Mouse (Mus musculus): ENCODE results near the gene Dpysl5.
A peak's percentile ranks its signal among the peaks of the same experiment; 100 is the strongest.
"Not testable (repeated sequence)": the region's sequence is repeated elsewhere in the genome, so short reads cannot be mapped to it uniquely, and the experiment has no call there.

The Dpysl5 gene

DNA sequence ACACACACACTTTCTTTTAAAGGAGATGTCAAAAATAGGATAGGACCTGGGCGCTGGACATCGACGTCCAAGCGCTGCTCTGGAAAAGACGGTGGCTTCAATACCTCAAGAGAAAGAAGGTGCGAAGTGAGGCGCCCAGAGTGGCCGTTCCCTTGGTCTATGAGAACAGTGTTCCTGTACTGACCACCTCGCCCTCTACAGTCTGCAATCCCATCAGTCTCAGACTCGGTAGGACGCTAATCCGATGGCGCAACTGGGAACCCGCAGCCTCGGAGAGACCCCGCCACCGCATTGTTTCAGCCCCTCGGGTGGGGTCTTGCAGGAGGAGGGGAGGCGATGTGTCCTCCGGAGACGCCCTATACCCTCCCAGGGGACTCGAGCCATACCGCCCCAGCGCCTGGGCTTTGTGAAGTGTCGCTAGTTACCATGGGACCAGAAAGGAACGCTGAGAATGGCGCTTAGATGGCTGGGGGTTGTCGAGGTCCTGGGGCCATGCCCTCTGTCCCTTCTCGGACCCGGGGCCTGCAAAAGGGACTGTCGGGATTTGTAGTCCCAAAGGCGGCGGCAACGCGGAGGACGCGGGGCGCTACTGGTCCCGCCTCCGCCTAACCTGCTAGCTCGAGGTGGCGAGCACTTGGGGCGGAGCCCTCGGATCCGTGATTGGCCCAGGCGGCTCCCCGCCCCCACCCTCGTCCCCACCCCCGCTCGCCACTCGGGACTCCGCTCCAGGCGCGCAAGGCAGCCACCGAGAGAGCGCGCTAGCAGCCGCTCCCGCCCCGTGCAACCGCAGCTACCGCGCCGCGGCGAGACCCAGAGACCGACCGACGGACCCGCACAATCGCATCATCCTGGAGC, at the start of gene Dpysl5:
Gene Dpysl5 (plus strand): TSS at position 418 of the 855 bp plus-strand sequence.
- DNase-seq (ENCODE audit: low read depth) = peak; percentile 66

DNA sequence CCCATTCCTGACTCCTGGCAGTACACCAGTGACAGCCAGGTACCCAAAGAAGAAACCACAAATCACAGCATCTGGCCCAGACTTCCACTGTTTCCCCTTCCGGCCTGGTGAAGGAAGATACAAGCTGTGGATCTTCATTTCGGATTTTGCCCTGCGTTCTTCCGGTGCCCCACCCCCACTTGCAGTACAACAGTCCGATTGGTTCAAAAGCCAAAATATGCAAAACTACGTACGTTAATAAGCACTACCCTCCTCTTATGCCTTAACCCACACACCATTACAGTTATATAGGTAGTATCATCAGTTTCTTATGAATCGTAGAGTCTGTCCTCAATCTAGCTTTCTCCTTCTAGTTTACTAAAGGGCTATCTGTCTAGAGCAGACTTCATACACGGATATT, 46.0 kb upstream of the Dpysl5 start:
- no peak for DNase-seq (ENCODE audit: low read depth)

DNA sequence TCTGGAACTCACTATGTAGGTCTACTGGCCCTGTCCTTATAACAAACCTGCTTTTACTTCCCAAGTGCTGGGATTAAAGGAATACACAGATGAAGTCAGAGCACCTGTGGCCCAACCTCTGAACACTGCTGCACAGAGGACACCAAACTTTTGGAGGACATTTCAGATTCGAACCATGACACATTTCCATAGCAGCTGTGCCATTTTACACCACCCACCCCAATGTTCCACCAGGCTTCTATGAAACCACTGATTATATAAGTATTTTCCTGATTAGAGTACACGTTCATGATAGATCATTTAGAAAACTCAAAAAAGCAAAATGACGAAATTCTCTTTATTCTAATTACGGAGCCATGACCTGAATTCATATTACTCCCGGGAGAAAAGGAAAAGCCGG, 45.4 kb upstream of the Dpysl5 start:
- DNase-seq (ENCODE audit: low read depth) = no peak

DNA sequence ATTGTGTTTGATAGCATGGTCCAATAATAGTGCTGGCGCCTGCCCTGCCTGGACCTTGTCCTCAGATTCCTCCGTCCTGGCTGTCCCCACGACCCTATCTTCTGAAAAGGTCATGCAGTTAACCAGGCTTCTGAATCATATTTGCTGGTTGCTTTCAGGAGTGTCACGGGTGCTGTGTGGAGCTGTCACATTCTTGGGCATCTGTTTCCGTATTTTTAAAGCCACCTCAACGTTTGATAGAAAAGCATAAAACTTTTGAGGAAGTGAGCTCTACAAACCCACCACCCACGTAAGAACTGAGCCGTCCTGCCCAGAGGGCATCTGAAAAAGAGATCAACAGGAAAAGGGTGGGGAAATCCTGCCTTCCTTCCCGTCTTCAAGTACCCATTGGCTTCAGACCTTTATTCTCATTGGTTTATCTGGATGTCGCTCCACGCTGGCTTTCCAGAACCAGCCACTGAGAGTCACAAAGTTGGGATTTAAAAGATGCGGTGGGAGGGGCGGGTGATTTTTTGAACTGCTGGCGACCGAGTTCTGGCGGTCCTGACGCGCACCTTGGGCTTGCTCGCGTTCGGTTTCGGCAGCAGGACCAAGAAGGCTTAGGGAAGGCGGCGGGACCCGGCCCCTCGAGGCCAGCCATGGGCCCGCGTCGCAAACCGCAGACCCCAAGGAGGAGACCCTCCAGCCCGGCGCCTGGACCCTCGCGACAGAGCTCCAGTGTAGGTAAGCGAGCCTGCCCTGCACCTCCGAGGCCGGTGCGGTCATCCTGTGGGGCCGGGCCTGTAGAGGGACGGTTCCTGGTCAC, 44.8 kb upstream of the Dpysl5 start, which contains the start of gene Cenpa:
Gene Cenpa (plus strand): TSS at position 387 of the 805 bp plus-strand sequence.
- peak; percentile 95 for DNase-seq (ENCODE audit: low read depth)

DNA sequence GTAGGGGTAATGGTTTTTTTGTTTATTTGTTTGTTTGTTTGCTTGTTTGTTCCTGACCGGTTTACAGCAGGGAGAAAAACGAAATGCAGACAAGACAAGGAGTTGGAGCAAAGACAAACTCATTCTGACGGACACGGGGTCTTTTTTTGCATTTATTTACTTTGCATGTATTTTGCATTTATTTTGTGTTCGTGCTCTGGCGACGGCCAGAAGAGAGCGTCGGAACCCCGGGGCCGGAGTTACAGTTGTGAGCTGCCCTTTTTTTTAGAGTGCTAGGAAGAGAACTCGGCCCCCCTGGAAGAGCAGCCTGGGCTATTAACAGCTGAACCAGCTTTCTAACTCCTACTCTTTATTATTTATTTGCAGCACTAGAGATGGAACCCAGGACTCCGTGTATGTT, 44.1 kb upstream of the Dpysl5 start:
- no peak for DNase-seq (ENCODE audit: low read depth)

DNA sequence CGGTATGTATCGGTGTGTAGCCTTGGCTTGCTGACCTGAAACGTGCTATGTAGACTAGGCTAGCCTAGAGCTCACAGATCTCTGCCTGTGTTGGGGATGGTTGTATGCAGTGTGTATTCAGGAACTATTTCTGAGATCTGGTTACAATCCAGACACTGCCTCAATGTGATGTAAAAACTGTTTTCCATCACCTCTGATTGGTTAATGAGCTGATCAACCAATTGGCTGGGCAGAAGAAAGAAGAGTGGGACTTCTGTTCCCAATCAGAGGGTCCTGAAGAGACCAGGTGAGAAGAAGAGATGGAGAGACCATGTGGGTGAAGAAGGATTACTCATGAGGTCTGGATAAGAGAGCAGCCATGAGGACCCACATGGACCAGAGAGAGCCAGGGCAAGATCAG, 43.7 kb upstream of the Dpysl5 start:
- peak; percentile 20 for DNase-seq (ENCODE audit: low read depth)

DNA sequence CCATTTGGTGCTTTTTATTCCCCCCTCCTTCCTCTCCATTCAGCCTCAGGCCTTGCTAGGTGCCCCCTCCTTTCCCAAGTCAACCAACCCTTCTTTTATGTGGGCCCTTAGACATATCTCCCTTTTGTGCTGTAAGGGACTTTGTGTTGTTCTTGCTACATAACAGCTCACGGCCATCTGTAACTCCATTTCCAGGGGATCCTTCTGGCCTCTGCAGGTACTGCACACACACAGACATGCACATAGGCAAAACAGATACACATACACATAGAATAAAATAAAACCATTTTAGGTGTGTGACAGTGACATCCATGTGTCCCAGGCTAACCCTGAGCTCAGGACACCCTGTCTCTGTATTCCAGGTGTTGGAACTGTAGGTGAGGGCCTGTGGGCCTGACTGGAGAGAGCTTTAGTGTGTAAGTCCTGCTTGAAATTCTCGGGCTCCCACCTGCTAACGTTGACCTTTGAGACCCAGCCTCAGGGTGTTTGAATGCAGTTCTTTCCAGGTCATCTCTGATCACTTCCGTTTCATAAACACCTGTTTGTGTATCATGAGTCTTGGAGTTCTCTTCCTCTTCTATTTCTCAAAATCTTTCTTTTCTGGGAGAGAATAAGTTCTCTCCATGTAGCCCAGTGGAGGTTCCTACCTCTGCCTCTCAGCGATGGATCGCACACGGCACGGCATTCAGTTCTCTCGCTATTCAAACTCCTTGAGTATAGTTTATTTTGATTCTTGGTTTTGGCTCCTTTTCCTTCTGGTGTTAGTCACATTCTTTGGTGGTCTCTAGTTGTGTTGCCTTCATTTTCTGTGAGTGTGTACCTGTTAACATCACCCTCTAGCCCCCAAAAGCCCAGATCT, 42.5 kb upstream of the Dpysl5 start:
- DNase-seq (ENCODE audit: low read depth) = peak; percentile 28

DNA sequence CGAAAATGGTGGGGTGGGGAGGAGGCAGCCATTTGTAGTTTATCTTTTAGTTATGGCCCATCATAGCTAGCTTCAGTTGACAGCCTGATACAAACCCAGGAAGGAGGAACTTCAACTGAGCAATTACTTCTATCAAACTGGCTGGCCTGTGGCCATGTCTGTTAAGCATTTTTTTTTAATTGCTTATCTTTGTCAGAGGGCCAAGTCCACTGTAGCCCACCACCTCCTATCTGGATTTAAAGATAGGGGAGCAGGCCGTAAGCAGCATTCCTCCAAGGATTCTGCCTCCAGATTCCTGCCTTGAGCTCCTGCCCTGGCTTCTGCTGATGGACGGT, 41.9 kb upstream of the Dpysl5 start:
- no peak for DNase-seq (ENCODE audit: low read depth)

DNA sequence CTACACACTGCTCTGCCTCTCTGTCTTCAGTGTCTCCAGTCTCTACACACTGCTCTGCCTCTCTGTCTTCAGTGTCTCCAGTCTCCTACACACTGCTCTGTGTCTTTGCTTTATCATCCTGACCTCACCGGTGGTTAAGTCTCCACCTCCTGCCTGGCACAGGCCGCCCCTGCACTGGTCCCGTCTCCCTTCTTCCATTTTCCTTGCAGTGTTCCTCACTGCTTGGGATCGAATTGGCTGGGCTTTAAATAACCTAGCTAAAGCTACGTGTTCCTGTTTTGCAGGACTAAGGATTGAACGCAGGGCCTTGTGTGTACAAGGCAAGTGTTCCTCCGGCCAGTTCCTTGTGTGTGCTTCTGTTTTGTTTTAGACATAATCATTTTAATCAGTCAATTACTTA, 41.3 kb upstream of the Dpysl5 start:
- DNase-seq (ENCODE audit: low read depth) = no peak

DNA sequence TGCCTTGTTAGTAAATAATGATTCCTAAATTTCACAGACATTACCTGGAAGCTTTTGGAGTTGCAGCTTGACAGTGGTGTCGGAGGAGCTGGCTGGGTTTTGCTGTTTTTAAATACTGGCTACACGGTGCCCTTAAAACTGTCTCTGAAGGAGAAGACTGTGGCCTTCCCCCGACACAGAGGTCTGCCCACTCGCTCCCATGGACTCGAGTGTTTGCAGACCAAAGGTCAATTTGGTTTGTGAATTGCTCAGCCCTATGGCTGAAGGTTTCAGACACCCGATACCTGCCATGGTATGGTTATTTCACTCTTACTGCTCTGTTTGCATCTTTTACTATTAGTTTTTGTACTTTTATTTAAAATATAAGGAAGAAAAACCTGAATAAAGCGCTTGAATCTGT, 37.4 kb upstream of the Dpysl5 start:
- no peak for DNase-seq (ENCODE audit: low read depth)

DNA sequence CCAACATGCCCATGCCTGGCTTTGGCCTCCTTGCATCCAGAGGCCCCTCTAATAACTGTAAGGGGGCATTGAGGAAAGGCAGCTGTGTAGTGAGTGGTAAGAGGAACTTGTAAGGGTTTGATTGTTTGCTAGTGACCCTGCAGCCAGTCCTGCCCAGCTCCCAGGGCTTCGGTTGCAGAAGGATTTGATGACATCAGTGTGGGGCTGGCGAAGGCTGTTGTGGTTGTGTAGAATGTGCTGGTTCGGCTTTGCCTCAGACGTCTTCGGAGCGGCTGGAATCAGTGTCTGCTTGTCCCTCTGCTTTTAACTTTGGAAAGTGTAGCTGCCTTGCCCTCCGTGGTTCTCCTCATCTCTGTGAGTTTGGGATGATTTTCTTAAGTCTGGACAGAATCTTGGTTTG, 34.6 kb upstream of the Dpysl5 start:
- no peak for DNase-seq (ENCODE audit: low read depth)

DNA sequence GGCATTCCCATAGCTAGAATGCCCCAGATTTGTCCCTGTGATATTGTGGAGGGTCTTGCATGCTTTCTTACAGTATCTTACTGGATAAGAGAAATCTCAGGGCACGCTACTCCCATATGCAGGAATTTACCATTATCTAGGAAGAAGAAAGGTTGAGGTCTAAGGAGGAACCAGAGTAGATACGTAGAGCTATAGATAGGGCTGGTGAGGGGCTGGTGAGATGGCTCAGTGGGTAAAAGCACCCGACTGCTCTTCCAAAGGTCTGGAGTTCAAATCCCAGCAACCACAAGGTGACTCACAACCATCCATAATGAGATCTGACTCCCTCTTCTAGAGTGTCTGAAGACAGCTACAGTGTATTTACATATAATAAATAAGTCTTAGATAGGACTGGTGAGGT, 33.3 kb upstream of the Dpysl5 start:
- not testable (repeated sequence) for DNase-seq (ENCODE audit: low read depth)

DNA sequence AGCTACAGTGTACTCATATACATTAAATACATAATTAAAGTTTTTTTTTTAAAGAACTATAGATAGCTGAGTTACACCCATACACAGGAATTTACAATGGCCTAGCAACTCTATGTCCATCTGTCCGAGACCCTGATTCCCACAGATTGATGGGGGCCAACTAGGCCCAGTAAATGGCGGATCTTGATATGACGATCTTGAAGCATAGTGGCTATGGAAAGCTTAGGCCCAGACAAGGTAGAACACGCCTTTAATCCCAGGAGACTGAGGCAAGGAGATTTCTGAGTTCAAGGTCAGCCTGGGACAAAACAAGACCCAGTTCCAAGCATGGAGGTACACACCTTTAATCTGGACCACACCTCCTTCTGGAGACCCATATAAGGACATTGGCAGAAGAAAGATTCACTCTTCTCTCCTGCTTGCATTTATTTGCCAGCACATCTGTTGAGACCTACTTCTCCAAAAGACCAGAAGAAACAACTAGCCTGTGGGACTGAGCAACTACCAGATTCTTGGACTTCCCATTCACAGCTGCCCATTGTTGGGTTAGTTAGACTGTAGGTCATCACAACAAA, 32.6 kb upstream of the Dpysl5 start:
- no peak for DNase-seq (ENCODE audit: low read depth)

DNA sequence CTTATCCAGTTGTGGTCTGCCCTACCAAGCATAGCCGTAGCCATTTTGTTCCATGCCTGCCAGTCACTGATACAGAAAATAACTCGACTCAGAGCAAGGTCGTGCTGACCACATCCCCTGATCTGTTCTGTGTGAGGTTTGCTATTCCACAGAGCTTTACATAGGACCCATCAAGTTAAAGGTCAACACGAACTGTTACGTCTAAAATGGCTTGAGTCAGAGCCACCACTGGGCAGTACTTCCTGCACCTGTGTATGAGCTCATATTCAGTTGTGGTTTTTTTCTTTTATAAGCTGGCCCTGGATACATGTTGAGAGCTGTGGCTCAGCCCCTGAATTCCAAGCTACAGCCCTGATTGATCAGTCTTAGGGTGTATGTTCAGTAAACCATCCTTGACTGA, 31.8 kb upstream of the Dpysl5 start:
- DNase-seq (ENCODE audit: low read depth) = no peak

DNA sequence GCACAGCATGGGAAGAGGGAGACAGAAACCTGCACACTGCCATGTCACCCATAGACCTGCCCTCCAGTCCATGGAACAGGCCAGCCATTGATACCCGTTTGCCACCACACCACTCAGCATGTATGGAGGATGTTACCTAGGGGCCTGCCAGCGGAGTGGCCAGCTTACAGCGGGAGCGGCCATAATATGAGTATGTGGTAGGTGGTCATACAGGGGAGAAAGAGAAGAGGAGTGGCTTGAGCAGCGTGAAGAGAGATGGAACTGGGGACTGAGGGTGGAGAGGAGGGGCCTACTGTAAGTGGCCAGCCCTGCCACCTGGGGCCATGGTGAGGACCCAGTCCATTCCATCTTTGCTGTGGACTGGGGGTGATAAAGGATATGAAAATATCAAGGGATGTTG, 29.4 kb upstream of the Dpysl5 start:
- DNase-seq (ENCODE audit: low read depth) = no peak

DNA sequence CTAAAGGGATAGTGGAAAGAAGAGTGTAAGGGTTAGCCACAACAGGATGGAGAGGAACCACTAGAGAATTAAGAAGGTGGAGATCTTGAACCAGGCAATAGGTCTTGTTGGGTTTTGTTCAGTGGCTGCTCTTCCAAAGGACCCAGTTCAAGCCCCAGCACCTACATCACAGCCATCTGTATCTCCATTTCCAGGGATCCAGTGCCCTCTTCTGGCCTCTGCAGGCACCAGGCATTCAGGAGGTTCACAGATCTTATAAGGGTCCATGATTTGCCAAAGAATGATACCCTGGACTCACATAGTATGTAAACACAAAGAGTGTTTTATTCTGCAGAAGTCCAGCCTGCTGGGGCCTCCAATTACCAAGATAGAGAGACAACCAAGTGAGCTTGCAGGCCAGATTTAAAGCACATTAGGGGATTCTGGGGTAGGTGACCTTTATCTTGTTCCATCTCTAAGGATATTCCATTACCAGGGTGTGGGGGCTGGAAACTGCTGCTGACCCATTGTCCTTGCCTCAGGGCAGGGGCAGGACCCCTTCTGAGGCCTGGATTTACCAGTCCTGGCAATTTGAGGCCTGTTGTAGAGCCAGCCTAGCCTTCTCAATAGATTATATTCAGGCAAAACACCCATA, 28.3 kb upstream of the Dpysl5 start:
- peak; percentile 46 for DNase-seq (ENCODE audit: low read depth)

DNA sequence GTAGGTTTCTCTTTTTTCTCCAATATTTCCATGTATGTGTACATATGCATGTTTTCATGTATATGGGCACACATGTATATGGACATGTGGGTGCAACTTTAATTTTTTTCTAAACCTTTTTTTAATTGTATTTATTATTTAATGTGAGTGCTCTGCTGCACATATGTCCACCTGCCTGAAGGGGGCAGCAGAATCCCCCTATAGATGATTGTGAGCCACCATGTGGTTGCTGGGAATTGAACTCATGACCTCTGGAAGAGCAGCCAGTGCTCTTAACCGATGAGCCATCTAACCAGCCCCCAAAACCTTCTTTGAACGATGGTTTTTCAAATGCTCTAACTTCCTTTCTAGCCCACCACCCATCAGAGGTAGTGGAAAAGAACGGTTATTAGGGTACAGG, 27.4 kb upstream of the Dpysl5 start:
- peak; percentile 28 for DNase-seq (ENCODE audit: low read depth)

DNA sequence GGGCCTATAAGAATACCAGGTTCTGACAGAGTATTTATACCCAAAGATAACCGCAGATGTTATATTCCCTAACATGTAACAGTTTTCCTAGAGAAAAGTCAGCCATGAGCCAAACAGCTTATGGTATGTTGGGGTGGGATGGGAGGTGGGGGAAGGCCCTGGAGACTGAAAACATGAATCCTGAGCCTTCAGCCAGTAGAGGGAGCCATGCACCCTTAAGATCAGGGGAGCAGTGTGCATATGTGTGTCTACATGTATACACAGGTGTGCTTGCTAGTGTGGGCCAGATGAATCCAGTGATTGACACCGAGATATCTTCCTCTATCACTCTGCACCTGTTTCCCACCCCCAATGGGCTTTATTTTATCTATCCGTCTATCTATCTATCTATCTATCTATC, 24.6 kb upstream of the Dpysl5 start:
- peak; percentile 28 for DNase-seq (ENCODE audit: low read depth)

DNA sequence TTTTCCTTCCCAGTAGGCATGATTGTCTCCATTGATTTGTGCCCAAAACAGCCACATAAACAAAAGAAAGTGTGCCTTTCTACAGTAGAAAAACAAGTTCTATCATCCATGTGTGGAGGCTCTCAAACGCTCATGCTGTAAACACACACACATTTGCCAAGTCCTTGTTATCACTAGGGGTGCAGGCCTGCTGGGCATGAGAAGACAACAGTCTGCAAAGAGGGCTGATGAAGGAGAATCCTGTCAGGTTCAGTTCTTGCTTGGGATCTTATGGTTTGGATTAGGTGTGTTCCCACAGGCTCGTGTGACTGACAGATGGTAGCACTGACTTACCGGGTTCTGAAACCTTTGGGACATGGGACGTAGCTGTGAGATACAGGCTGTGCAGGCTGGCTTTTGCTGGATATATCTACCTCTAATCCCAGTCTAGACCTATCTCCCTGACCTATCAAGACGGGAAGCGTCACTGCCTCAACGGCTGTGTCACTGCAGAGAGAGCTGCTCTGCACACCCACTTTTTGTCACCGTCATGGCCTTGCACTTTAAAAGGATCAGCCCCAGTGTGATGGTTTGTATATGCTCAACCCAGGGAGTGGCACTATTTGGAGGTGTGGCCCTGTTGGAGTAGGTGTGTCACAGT, 10.9 kb upstream of the Dpysl5 start:
- no peak for DNase-seq (ENCODE audit: low read depth)

DNA sequence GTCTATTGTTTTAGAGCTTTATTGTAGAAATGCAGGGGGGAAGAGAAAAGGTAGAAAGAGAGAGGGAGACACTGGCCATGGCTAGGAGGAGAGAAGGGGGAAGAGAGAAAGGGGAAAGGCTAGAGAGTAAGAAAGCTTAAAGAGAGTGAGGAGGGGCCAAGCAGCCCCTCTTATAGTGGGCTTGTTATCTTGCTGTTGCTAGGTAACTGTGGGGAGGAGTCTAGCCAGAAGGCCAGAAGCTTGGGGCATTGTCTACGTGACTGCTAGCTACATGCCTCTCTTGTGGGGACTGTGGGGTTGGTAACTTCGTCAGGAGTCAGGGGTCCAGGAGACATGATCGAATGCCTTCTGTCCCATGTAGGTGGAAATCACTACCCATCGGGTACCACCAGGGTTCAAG, 10.0 kb upstream of the Dpysl5 start:
- not testable (repeated sequence) for DNase-seq (ENCODE audit: low read depth)

DNA sequence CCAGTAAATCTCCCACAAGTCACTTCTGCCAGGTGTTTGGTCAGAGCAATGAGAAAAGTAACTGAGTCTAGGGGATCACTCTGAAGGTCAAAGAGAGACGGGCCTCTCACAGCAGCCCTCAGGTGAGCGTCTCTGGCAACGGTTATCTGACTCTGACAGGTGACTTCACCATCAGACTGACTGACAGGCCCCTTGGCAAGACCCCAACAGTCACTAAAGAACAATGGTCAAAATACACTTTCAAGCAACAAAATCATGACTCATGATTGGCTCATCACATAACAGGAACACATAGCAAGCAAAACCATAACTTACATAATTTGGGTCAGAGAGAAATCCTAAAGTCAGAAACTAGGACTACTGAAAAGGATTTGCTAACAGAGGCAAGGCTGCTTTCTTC, 9.5 kb upstream of the Dpysl5 start:
- DNase-seq (ENCODE audit: low read depth) = no peak
